Mouse (Mus musculus) megakaryocyte progenitor cell, adult 5-6 weeks (primary cell): Measurements from ENCODE around the gene Lamp3. TPM values are rescaled to one million over a fixed set of nuclear protein-coding genes. Genes with fewer than 3 reads are reported as not detected.
"Not testable (repeated sequence)": the region's sequence is repeated elsewhere in the genome, so short reads cannot be mapped to it uniquely, and the experiment has no call there.

Source experiments
- ATAC-seq: replicated peaks from 2 replicates; pipeline ENCODE4 v1.8.0; 2016; ENCODE audit warnings: mild to moderate bottlenecking, moderate TSS enrichment, inconsistent platforms; ENCODE audit not compliant: poor library complexity
- total RNA-seq, 2 experiments: library from RNA; stranded (forward) in 1 of 2; stranded (reverse) in 1 of 2; fragments of 157-497, 149-512 nt in 1 of 2; fragments of 200-1000 nt in 1 of 2; gene quantifications; 2 replicates each; pipeline versions ENCODE4 v1.2.3 to v1.2.4; 2015 to 2017

Lamp3 gene
- total RNA-seq (2015): not detected in 2 replicates
- total RNA-seq (2017): 0.04 TPM in 1 of 2 replicates, not detected in the other

DNA sequence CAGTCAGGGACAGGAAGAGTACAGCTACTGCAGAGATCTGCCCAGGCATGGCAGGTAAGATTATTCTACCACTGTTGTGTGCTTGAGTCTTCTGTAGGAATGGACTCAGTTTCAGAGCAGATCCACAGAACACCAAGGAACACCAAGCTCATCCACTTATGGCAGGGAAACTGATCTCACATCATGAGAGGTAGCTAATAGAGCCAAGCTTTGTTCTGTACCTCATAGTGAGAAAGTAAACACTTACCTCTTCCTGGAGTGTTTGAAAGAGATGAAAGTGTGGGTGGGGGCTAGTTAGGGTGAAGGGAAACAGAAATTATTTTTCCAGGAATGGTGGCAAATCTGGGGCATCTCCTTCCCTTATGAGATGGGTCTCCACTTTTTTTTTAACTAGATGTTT is at the start of gene Lamp3:
Lamp3 (minus strand) TSS at position 160 of the 400 bp plus-strand sequence.
- ATAC-seq: no peak

DNA sequence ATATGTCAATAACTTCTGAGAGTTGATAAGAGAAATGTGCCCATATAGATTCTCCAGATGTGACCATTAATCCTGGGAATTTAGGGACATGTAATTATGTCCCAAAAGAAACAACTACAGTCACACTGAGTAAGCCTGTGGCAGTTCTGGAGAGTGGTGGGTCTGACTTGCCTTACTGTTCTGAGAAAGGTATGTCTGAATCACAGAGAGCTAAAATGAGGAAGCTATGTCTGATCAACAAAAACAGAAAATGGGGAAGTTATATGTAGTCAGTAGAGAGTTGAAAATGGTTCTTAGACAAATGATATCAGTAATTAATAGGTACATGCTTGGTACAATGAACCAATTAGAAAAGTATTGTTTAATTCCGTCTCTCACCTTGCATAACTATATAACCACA is 26.7 kb upstream of the Lamp3 start:
- peak; percentile 94 for ATAC-seq

DNA sequence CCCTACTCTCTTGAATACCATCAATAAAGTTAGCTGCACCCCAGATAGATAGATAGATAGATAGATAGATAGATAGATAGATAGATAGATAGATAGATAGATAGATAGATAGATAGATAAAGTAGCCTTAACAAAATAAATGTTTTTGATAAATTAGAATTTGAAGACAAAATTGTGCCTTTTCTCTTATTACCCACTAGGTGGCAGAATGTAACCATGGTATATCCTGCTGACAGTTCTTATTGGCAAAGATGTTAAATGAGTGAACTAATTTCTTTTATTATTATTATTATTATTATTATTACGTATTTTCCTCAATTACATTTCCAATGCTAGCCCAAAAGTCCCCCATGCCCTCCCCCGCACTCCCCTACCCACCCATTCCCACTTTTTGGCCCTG is 18.0 kb upstream of the Lamp3 start:
- ATAC-seq: peak; percentile 69; the same call in 1 of the 2 replicates

DNA sequence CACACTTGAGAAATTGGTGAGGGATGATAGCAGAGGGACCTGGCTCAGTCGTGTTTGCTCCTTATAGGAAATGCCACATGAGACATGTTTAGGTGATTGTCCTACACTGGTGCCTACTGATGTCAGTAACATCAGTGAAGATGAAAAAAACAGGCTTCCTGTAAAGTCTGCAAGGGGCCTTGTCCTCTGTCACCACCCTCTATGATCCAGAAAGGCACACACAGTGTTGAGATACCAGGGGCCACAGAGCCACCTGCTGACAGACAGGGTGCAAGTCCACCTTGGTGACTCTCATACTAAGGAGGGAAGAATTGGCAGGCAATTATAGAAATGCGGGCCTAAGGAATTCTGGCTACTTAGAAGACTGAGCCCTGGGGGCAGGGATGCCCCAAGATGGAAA is 14.8 kb upstream of the Lamp3 start:
- ATAC-seq: peak; percentile 71

DNA sequence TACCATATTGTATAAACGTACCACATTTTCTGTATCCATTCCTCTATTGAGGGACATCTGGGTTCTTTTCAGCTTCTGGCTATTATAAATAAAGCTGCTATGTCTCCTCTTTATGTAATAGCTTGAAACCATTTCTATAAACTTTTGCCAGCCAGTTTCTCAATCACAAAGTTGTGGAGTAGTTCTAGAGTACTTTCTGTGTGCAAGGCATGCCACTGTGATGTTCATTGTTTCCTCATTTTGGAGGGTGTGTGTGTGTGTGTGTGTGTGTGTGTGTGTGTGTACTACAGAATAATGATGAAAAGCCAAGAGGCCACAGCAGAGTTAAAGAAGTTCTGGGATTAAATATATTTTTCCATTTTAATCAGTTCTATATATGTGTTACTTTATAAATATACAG is 1.2 kb upstream of the Lamp3 start:
- no peak for ATAC-seq

DNA sequence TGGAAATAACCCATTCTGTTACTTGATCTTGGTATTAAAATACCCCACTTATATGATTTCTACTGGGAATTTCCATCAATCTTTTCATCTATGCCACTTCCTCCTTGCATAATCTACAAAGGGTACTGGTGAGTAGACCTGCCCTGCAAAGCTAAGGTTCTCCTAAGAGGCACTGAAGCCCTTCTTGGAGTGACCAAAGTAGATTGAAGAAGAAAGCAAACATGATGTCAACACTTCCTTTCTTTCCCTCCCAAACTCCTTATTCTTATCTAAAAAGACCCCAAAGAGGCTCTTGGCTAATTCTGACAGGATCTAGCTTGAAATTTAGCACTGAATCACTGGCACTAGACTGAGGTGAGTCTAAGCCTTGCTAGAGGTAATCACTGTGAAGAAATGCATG is 7.0 kb downstream of the Lamp3 start:
- no peak for ATAC-seq

DNA sequence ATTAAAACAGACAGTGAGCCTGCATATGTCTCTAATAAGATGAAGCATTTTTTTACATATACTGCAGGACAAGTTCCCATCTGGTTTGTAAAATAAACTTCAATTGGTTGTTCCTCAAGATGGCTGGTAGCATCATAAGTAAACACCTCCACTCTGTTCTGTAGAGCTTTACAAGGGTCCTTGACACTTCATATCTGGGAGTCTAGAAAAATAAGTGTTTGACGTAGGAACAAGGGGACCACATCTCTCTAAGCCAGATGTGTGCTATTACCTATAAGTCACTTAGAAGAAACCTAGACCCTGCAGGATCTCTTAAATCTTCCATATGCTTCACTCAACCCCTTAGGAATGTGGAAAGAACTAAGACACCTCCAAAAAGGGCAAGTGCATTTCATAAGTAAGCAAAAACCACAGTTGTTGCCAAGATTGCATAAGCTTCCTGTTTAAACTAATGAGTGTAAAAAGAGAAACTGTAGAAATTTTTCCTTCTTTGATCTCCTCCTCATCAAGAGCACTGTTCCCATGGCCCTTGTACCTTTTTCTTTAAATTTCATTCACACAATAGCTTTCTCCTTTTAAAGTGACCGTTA is 35.3 kb downstream of the Lamp3 start:
- ATAC-seq: peak; percentile 92

DNA sequence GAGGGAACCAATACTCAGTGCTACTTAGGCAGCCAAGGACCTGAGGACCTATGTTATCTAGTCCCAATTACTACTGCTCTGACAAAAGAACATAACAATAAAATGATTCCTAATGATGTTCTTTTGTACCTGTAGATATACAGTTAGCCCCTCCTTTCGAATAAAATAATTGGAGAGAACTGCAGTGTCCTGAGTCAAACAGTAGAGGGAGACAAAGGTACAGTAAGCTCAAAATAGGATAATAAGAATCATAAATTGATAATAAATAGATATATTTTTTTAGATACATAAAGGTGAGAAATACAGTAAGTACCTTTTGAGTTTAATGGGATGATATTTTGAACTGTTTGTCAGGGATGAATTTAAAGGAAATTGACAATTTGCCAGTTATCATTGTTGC is 39.9 kb downstream of the Lamp3 start:
- ATAC-seq: peak; percentile 70

DNA sequence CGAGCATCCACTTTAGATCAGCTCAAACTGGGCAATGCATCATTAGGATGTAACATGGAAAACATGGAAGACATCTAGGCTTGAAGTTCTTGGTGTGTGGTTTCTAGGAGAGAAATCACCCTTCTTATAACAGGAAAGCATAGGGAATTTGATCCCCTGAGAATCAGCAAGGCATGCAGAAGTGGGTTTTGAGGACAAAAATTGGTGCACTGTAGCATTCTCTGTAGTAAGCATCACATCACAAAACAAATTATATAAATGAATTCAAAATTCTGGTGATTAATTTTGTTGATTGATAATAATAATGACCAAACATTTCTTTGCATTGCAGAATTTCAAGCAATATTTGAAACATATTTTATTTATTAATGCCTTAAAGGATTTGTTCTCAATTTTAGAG is 76.4 kb downstream of the Lamp3 start, which contains the start of gene Olfr171:
Olfr171 (minus strand) TSS at position 101 of the 400 bp plus-strand sequence.
- no peak for ATAC-seq

DNA sequence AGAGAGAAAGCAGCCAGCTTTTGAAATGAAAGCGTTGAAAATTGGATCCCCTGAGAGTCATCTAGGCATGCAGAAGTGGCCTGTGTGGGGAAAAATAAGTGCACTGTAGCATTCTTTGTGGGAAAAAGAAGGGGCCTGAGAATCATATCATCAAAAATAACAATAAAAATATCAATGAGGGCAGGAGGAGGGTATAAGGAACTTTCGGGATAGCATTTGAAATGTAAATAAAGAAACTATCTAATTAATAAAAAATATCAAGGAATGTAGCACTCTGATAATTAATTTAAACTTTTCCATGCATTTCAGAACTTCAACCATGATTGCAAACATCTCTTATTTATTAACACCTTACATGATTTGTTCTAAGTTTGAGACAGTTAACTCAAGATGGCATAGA is 94.4 kb downstream of the Lamp3 start, which contains the start of gene Olfr170:
Olfr170 (minus strand) TSS at position 101 of the 400 bp plus-strand sequence.
- ATAC-seq: not testable (repeated sequence)

Other genes starting within 250 kb of the Lamp3 start
- gene Olfr166, start 222.7 kb downstream of the Lamp3 start, total RNA-seq (2015): not detected in 2 replicates
- not detected in 2 replicates for gene Olfr166, start 222.7 kb downstream of the Lamp3 start, total RNA-seq (2017)
- gene Olfr167, start 184.1 kb downstream of the Lamp3 start, total RNA-seq (2015): not detected in 2 replicates
- not detected in 2 replicates for gene Olfr167, start 184.1 kb downstream of the Lamp3 start, total RNA-seq (2017)
- gene Olfr168, start 170.8 kb downstream of the Lamp3 start, total RNA-seq (2015): not detected in 2 replicates
- gene Olfr168, start 170.8 kb downstream of the Lamp3 start, total RNA-seq (2017): not detected in 2 replicates
- not detected in 2 replicates for gene Olfr169, start 134.6 kb downstream of the Lamp3 start, total RNA-seq (2015)
- gene Olfr169, start 134.6 kb downstream of the Lamp3 start, total RNA-seq (2017): not detected in 2 replicates
- not detected in 2 replicates for gene Olfr170, start 94.5 kb downstream of the Lamp3 start, total RNA-seq (2015)
- not detected in 2 replicates for gene Olfr170, start 94.5 kb downstream of the Lamp3 start, total RNA-seq (2017)
- gene Olfr171, start 76.5 kb downstream of the Lamp3 start, total RNA-seq (2015): not detected in 2 replicates
- not detected in 2 replicates for gene Olfr171, start 76.5 kb downstream of the Lamp3 start, total RNA-seq (2017)
- gene B3gnt5, start 53.8 kb upstream of the Lamp3 start, total RNA-seq (2015): 39.6 and 43.7 TPM in 2 replicates
- 30.9 and 39.3 TPM in 2 replicates for gene B3gnt5, start 53.8 kb upstream of the Lamp3 start, total RNA-seq (2017)